12 mouse cellular contexts compared by ENCODE assay signal in genomic region chr1:63903201-63903600, GRCm38 (mm10).
DNase-seq lines count a peak whose midpoint lies in the region; ATAC-seq lines count a peak whose summit lies in the region.
"Had no signal": no experiment of that assay in that cellular context is flagged by ENCODE, and none has a peak within 500 bp of the region (broad histone marks: within the 10 kb centered on the region; RNA-seq: fewer than 3 reads in every experiment).

No protein-coding gene starts in this region.

- ATAC-seq in lung, embryonic 16.5 days (ENCODE audit: low read depth), result peak; percentile 45; the same call in 1 of the 2 replicates
- ATAC-seq in kidney, embryonic 14.5 days (ENCODE audit: low FRiP score, low TSS enrichment), result peak; percentile 55; the same call in 1 of the 2 replicates
- ATAC-seq: hindbrain, postnatal 0 days had no signal

- H3K9me3 ChIP-seq in lung, embryonic 16.5 days (ENCODE audit: control insufficient read depth, low read length), result no peaks in the 10 kb centered on the region
- no peaks in the 10 kb centered on the region for H3K9me3 ChIP-seq in kidney, embryonic 14.5 days (ENCODE audit: control insufficient read depth, low read length)
- H3K9me3 ChIP-seq: embryonic facial prominence, embryonic 10.5 days had no signal

- H3K36me3 ChIP-seq in lung, embryonic 16.5 days (ENCODE audit: control insufficient read depth, insufficient read depth, low read length), result no peaks in the 10 kb centered on the region
- no peaks in the 10 kb centered on the region for H3K36me3 ChIP-seq in kidney, embryonic 14.5 days (ENCODE audit: control insufficient read depth, insufficient read depth, low read length)
- H3K36me3 ChIP-seq: embryonic facial prominence, embryonic 10.5 days had no signal

- H3K9ac ChIP-seq in lung, embryonic 16.5 days (ENCODE audit: low read length), result no peak overlapping the region
- H3K9ac ChIP-seq in kidney, embryonic 14.5 days (ENCODE audit: low read depth, low read length), result no peak overlapping the region
- H3K9ac ChIP-seq: liver, embryonic 14.5 days had no signal

- no peak overlapping the region for H3K27ac ChIP-seq in lung, embryonic 16.5 days (ENCODE audit: low read length)
- no peak overlapping the region for H3K27ac ChIP-seq in kidney, embryonic 14.5 days (ENCODE audit: low read depth, low read length)
- H3K27ac ChIP-seq: embryonic facial prominence, embryonic 10.5 days; hindbrain, postnatal 0 days; liver, embryonic 14.5 days had no signal

- H3K4me2 ChIP-seq in lung, embryonic 16.5 days (ENCODE audit: low read depth, low read length), result no peak overlapping the region
- H3K4me2 ChIP-seq in kidney, embryonic 14.5 days (replicated peaks; ENCODE audit: low read depth, low read length), result no peak overlapping the region

- H3K27me3 ChIP-seq in lung, embryonic 16.5 days (ENCODE audit: control insufficient read depth, insufficient read depth, low read depth, low read length), result no peaks in the 10 kb centered on the region
- H3K27me3 ChIP-seq in kidney, embryonic 14.5 days (ENCODE audit: control insufficient read depth, insufficient read depth, low read length), result no peaks in the 10 kb centered on the region

- 37% methylated on average over 3 of the region's 3 CpGs for WGBS in lung, embryonic 16.5 days
- WGBS in kidney, embryonic 14.5 days, result 9% methylated on average over 3 of the region's 3 CpGs

- no peaks in the 10 kb centered on the region for H3K4me1 ChIP-seq in lung, embryonic 16.5 days (replicated peaks; ENCODE audit: control insufficient read depth, insufficient read depth, low read length)
- H3K4me1 ChIP-seq in kidney, embryonic 14.5 days (ENCODE audit: control insufficient read depth, insufficient read depth, low read length), result 0 out of 2 replicates have a peak, but pooled peaks cover 4% of the 10 kb centered on the region
- H3K4me1 ChIP-seq: embryonic facial prominence, embryonic 10.5 days had no signal

- peak; percentile 86 for DNase-seq in heart, adult 11 months
- DNase-seq in heart, adult 8-10 months (ENCODE audit: low spot score), result no peak
- no peak for DNase-seq in lung, postnatal 10 days
- peak; percentile 73 for DNase-seq in adrenal gland, adult 2 months
- DNase-seq in cerebellum, adult 11 months, result no peak
- DNase-seq in layer of hippocampus, postnatal 25 days (ENCODE audit: extremely low spot score in 1 of 2, low spot score in 1 of 2), result no peak
- DNase-seq: cerebellum, adult 8-10 months had no signal

- H3K4me3 ChIP-seq in lung, embryonic 16.5 days (ENCODE audit: low read length), result no peak overlapping the region
- H3K4me3 ChIP-seq in kidney, embryonic 14.5 days (ENCODE audit: low read length), result no peak overlapping the region
- H3K4me3 ChIP-seq: embryonic facial prominence, embryonic 10.5 days had no signal

Comparison
In these comparisons a context has a peak if more than half of its experiments do, and no peak if none do; other contexts are left out.
1. DNase-seq: peak in heart, adult 11 months (single experiment) and adrenal gland, adult 2 months (single experiment); none in heart, adult 8-10 months (single experiment), lung, postnatal 10 days (single experiment), cerebellum, adult 11 months (single experiment) and layer of hippocampus, postnatal 25 days (0 of 2).